Mouse (Mus musculus): Measurements from ENCODE around the gene Smok3a. TPM values are rescaled to one million over a fixed set of nuclear protein-coding genes. Genes with fewer than 3 reads are reported as not detected.
"Not testable (repeated sequence)": the region's sequence is repeated elsewhere in the genome, so short reads cannot be mapped to it uniquely, and the experiment has no call there.

Smok3a gene
- polyA plus RNA-seq (2015; fragmentation: Nextera tagmentation; extraction: Ambion mirVana), result not detected in 2 replicates

GRCm38 (mm10) chr5:138020961-138021479, at the start of gene Smok3a, which contains the start of gene Smok3b:
TSS of gene Smok3a (plus strand) at chr5:138021261.
TSS of gene Smok3b (plus strand) at chr5:138021429.
- H3K4me1 ChIP-seq (replicated peaks); H3K27ac ChIP-seq; H3K4me3 ChIP-seq; H3K27me3 ChIP-seq; ATAC-seq (replicated peaks; ENCODE audit: insufficient number of reproducible peaks, insufficient read depth, low FRiP score, low read depth); H3K9ac ChIP-seq; H3K9me3 ChIP-seq (replicated peaks); H3K4me2 ChIP-seq; H3K36me3 ChIP-seq: not testable (repeated sequence)
- WGBS, result 86% methylated on average over 3 of the region's 7 CpGs

GRCm38 (mm10) chr5:137973161-137973560, 47.9 kb upstream of the Smok3a start:
- no peak for ATAC-seq (replicated peaks; ENCODE audit: insufficient number of reproducible peaks, insufficient read depth, low FRiP score, low read depth)
- Histone ChIP-seq H3K27ac (no peak overlapping the region), H3K36me3 (no peaks in the 10 kb centered on the region), H3K9ac (no peak overlapping the region), H3K9me3 (replicated peaks) (no peaks in the 10 kb centered on the region), H3K27me3 (no peaks in the 10 kb centered on the region; the same call in 1 of the 2 replicates), H3K4me3 (no peak overlapping the region), H3K4me2 (no peak overlapping the region), H3K4me1 (replicated peaks) (no peaks in the 10 kb centered on the region)
- WGBS, result 58% methylated on average over 2 of the region's 2 CpGs

GRCm38 (mm10) chr5:137973738-137974137, 47.3 kb upstream of the Smok3a start:
- H3K36me3 ChIP-seq, result no peaks in the 10 kb centered on the region
- no peaks in the 10 kb centered on the region; the same call in 1 of the 2 replicates for H3K27me3 ChIP-seq
- H3K9ac ChIP-seq, result no peak overlapping the region
- H3K4me1 ChIP-seq (replicated peaks), result no peaks in the 10 kb centered on the region
- no peak overlapping the region for H3K27ac ChIP-seq
- no peak for ATAC-seq (replicated peaks; ENCODE audit: insufficient number of reproducible peaks, insufficient read depth, low FRiP score, low read depth)
- no peak overlapping the region for H3K4me2 ChIP-seq
- 45% methylated on average over 3 of the region's 3 CpGs for WGBS
- no peak overlapping the region for H3K4me3 ChIP-seq
- no peaks in the 10 kb centered on the region for H3K9me3 ChIP-seq (replicated peaks)

- Histone ChIP-seq H3K4me1 (replicated peaks) (no peaks in the 10 kb centered on the region), H3K27me3 (no peaks in the 10 kb centered on the region; the same call in 1 of the 2 replicates), H3K9ac (no peak overlapping the region), H3K4me2 (no peak overlapping the region), H3K36me3 (no peaks in the 10 kb centered on the region), H3K9me3 (replicated peaks) (no peaks in the 10 kb centered on the region), H3K27ac (no peak overlapping the region), H3K4me3 (no peak overlapping the region)
- WGBS, result 59% methylated on average over 3 of the region's 3 CpGs
- ATAC-seq (replicated peaks; ENCODE audit: insufficient number of reproducible peaks, insufficient read depth, low FRiP score, low read depth), result no peak
These were observed 46.3 kb upstream of the Smok3a start for GRCm38 (mm10) chr5:137974724-137975123.

GRCm38 (mm10) chr5:137975434-137975833, 45.6 kb upstream of the Smok3a start:
- no peak for ATAC-seq (replicated peaks; ENCODE audit: insufficient number of reproducible peaks, insufficient read depth, low FRiP score, low read depth)
- H3K27me3 ChIP-seq, result no peaks in the 10 kb centered on the region; the same call in 1 of the 2 replicates
- H3K4me1 ChIP-seq (replicated peaks), result no peaks in the 10 kb centered on the region
- no peaks in the 10 kb centered on the region for H3K9me3 ChIP-seq (replicated peaks)
- no peak overlapping the region for H3K27ac ChIP-seq
- no peak overlapping the region for H3K9ac ChIP-seq
- WGBS, result 38% methylated on average over 1 of the region's 1 CpGs
- H3K4me3 ChIP-seq, result no peak overlapping the region
- no peaks in the 10 kb centered on the region for H3K36me3 ChIP-seq
- no peak overlapping the region for H3K4me2 ChIP-seq

GRCm38 (mm10) chr5:137977291-137977690, 43.8 kb upstream of the Smok3a start:
- no peak overlapping the region for H3K9ac ChIP-seq
- no peaks in the 10 kb centered on the region for H3K36me3 ChIP-seq
- no peaks in the 10 kb centered on the region for H3K9me3 ChIP-seq (replicated peaks)
- no peak for ATAC-seq (replicated peaks; ENCODE audit: insufficient number of reproducible peaks, insufficient read depth, low FRiP score, low read depth)
- no peak overlapping the region for H3K27ac ChIP-seq
- 35% methylated on average over 1 of the region's 1 CpGs for WGBS
- H3K4me1 ChIP-seq (replicated peaks), result no peaks in the 10 kb centered on the region
- no peak overlapping the region for H3K4me2 ChIP-seq
- no peak overlapping the region for H3K4me3 ChIP-seq
- no peaks in the 10 kb centered on the region for H3K27me3 ChIP-seq

GRCm38 (mm10) chr5:137979081-137979480, 42.0 kb upstream of the Smok3a start:
- Histone ChIP-seq H3K27ac (no peak overlapping the region), H3K9me3 (replicated peaks) (no peaks in the 10 kb centered on the region), H3K9ac (no peak overlapping the region), H3K36me3 (no peaks in the 10 kb centered on the region), H3K4me3 (no peak overlapping the region), H3K4me1 (replicated peaks) (no peaks in the 10 kb centered on the region), H3K4me2 (no peak overlapping the region), H3K27me3 (no peaks in the 10 kb centered on the region)
- no peak for ATAC-seq (replicated peaks; ENCODE audit: insufficient number of reproducible peaks, insufficient read depth, low FRiP score, low read depth)
- WGBS, result 82% methylated on average over 2 of the region's 2 CpGs

- H3K4me2 ChIP-seq, result no peak within 1 kb of the TSS
- no peaks in the 10 kb centered on the region for H3K36me3 ChIP-seq
- H3K27me3 ChIP-seq, result no peaks in the 10 kb centered on the region
- no peaks in the 10 kb centered on the region for H3K4me1 ChIP-seq (replicated peaks)
- no peak within 1 kb of the TSS for H3K27ac ChIP-seq
- no peak within 1 kb of the TSS for H3K4me3 ChIP-seq
- H3K9ac ChIP-seq, result no peak within 1 kb of the TSS
- ATAC-seq (replicated peaks; ENCODE audit: insufficient number of reproducible peaks, insufficient read depth, low FRiP score, low read depth), result no peak
- WGBS, result 57% methylated on average over 4 of the region's 4 CpGs
- no peaks in the 10 kb centered on the region for H3K9me3 ChIP-seq (replicated peaks)
These were observed 39.8 kb upstream of the Smok3a start, which contains the start of gene Azgp1 for GRCm38 (mm10) chr5:137981300-137981699. TSS of gene Azgp1 (plus strand) at chr5:137981520.

GRCm38 (mm10) chr5:137986351-137986750, 34.7 kb upstream of the Smok3a start:
- no peaks in the 10 kb centered on the region for H3K4me1 ChIP-seq (replicated peaks)
- H3K9ac ChIP-seq, result no peak overlapping the region
- no peak overlapping the region for H3K27ac ChIP-seq
- no peak overlapping the region for H3K4me2 ChIP-seq
- H3K27me3 ChIP-seq, result no peaks in the 10 kb centered on the region
- no peaks in the 10 kb centered on the region for H3K9me3 ChIP-seq (replicated peaks)
- no peaks in the 10 kb centered on the region for H3K36me3 ChIP-seq
- ATAC-seq (replicated peaks; ENCODE audit: insufficient number of reproducible peaks, insufficient read depth, low FRiP score, low read depth), result no peak
- H3K4me3 ChIP-seq, result no peak overlapping the region
- 80% methylated on average over 1 of the region's 1 CpGs for WGBS

- Histone ChIP-seq H3K4me2 (no peak overlapping the region), H3K36me3 (no peaks in the 10 kb centered on the region), H3K4me1 (replicated peaks) (no peaks in the 10 kb centered on the region), H3K4me3 (no peak overlapping the region), H3K9me3 (replicated peaks) (no peaks in the 10 kb centered on the region), H3K27me3 (no peaks in the 10 kb centered on the region), H3K9ac (no peak overlapping the region), H3K27ac (no peak overlapping the region)
- 84% methylated on average over 5 of the region's 5 CpGs for WGBS
- no peak for ATAC-seq (replicated peaks; ENCODE audit: insufficient number of reproducible peaks, insufficient read depth, low FRiP score, low read depth)
These were observed 11.6 kb upstream of the Smok3a start for GRCm38 (mm10) chr5:138009437-138009836.

GRCm38 (mm10) chr5:138012382-138012781, 8.7 kb upstream of the Smok3a start:
- H3K27me3 ChIP-seq, result no peaks in the 10 kb centered on the region
- H3K4me1 ChIP-seq (replicated peaks), result no peaks in the 10 kb centered on the region
- no peaks in the 10 kb centered on the region for H3K9me3 ChIP-seq (replicated peaks)
- no peaks in the 10 kb centered on the region for H3K36me3 ChIP-seq
- H3K4me2 ChIP-seq, result no peak overlapping the region
- H3K27ac ChIP-seq, result no peak overlapping the region
- no peak overlapping the region for H3K9ac ChIP-seq
- 72% methylated on average over 5 of the region's 5 CpGs for WGBS
- no peak overlapping the region for H3K4me3 ChIP-seq
- no peak for ATAC-seq (replicated peaks; ENCODE audit: insufficient number of reproducible peaks, insufficient read depth, low FRiP score, low read depth)

- no peak for ATAC-seq (replicated peaks; ENCODE audit: insufficient number of reproducible peaks, insufficient read depth, low FRiP score, low read depth)
- no peaks in the 10 kb centered on the region for H3K27me3 ChIP-seq
- WGBS, result 86% methylated on average over 2 of the region's 2 CpGs
- H3K9ac ChIP-seq, result no peak overlapping the region
- H3K4me2 ChIP-seq, result no peak overlapping the region
- no peak overlapping the region for H3K27ac ChIP-seq
- no peaks in the 10 kb centered on the region for H3K36me3 ChIP-seq
- H3K4me1 ChIP-seq (replicated peaks), result no peaks in the 10 kb centered on the region
- H3K4me3 ChIP-seq, result no peak overlapping the region
- H3K9me3 ChIP-seq (replicated peaks), result no peaks in the 10 kb centered on the region
These were observed 4.5 kb upstream of the Smok3a start for GRCm38 (mm10) chr5:138016530-138016929.
